Mouse (Mus musculus) CH12.LX (cell line): ENCODE data around the gene Spa17.

ENCODE experiments used
- CHD1 ChIP-seq: IDR thresholded peaks from 2 replicates; pipeline ENCODE4 v1.6.1; 2012; ENCODE audit warnings: low read depth, low read length, improper control_type of control experiment, inconsistent platforms
- CTCF ChIP-seq, 2 experiments: IDR thresholded peaks in 1 of 2; conservative IDR thresholded peaks in 1 of 2; 2 replicates each; pipeline ENCODE4 v1.5.1; 2011 to 2012; ENCODE audit warnings: low read depth in 2 of 2, low read length in 2 of 2, improper control_type of control experiment in 1 of 2, inconsistent platforms in 1 of 2, mild to moderate bottlenecking in 1 of 2, moderate library complexity in 1 of 2
- EP300 ChIP-seq: IDR thresholded peaks from 2 replicates; pipeline ENCODE4 v1.6.1; 2011; ENCODE audit warnings: low read length, improper control_type of control experiment
- HCFC1 ChIP-seq: IDR thresholded peaks from 2 replicates; pipeline ENCODE4 v1.6.1; 2012; ENCODE audit warnings: low read depth, mild to moderate bottlenecking, inconsistent platforms, low read length, improper control_type of control experiment
- MXI1 ChIP-seq: IDR thresholded peaks from 2 replicates; pipeline ENCODE4 v1.6.1; 2011; ENCODE audit warnings: mild to moderate bottlenecking, low read depth, low read length, improper control_type of control experiment
- RAD21 ChIP-seq: IDR thresholded peaks from 2 replicates; pipeline ENCODE4 v1.6.1; 2011; ENCODE audit warnings: low read depth, mild to moderate bottlenecking, low read length, improper control_type of control experiment, moderate library complexity
- RCOR1 ChIP-seq: conservative IDR thresholded peaks from 2 replicates; pipeline ENCODE4 v1.6.1; 2012; ENCODE audit warnings: low read depth, mild to moderate bottlenecking, inconsistent platforms, low read length, improper control_type of control experiment

DNA sequence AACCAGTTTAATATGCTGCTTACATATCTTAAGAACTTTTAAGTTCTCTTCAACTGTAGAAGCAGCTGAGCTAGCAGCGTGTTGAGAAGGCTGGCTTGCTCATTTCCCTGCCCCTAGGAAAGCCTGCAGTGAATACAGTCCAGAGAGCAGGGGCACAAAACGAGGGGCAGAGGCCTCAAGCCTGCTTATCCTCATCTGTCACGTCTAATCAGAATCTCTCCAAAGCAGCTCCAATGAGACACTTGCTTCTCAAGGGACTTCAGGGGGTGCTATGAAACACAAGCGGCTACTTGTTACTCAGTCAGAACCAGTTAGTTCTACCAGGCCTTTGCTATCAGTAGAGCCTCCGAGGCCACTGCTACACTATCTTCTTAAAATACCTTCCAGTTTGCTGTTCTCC lies 40.3 kb upstream of the Spa17 start:
- TF ChIP-seq RAD21 = no peak
- TF ChIP-seq CHD1 = no peak
- TF ChIP-seq HCFC1 = no peak
- TF ChIP-seq RCOR1 = no peak
- TF ChIP-seq EP300 = no peak
- TF ChIP-seq CTCF (conservative IDR thresholded peaks at IDR 0.05 in 1 of 2, IDR thresholded peaks at IDR 0.05 in 1 of 2; ENCODE audit: low read depth in 2 of 2, low read length in 2 of 2) = no peak
- TF ChIP-seq MXI1 = no peak
